Mouse (Mus musculus): ENCODE results near the gene Tead3.

- TF ChIP-seq CTCF (IDR thresholded peaks at IDR 0.05) (no peak), EP300 (IDR thresholded peaks at IDR 0.05) (no peak)
Observed at GRCm38 (mm10) chr17:28326951-28327350, 23.7 kb downstream of the Tead3 start.

Measured in lung, postnatal 0 days (tissue).